Mouse (Mus musculus): ENCODE data around the gene Bri3. TPM values are rescaled to one million over a fixed set of nuclear protein-coding genes. Genes with fewer than 3 reads are reported as not detected.

The Bri3 gene
- total RNA-seq, 2 experiments from 2014 or later, result 17.9 to 29.3 TPM

GRCm38 (mm10) chr5:144383936-144384335 lies 139.7 kb downstream of the Bri3 start:
- no peak for ATAC-seq (replicated peaks; ENCODE audit: low FRiP score, low TSS enrichment, poor library complexity, severe bottlenecking)

DNA sequence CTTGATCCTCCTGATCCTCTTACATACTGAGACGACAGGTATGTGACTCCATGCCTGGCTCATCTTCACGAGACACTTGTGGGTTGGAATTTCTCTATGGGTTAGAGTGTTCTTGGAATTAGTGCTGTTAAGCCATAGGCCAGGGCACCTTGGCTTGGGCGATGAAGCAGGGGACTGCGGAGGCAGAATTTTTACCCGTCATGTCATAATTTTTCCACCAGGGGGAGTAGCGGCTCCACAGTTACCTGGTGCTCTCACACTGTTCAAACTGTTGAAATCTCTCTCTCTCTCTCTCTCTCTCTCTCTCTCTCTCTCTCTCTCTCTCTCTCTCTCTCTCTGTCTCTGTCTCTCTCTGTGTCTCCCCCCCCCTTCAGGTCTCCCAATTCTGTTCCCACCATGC lies 143.6 kb downstream of the Bri3 start:
- 0 out of 2 replicates have a peak, but pooled peaks have one; percentile 63 for ATAC-seq (replicated peaks; ENCODE audit: low FRiP score, low TSS enrichment, poor library complexity, severe bottlenecking)

DNA sequence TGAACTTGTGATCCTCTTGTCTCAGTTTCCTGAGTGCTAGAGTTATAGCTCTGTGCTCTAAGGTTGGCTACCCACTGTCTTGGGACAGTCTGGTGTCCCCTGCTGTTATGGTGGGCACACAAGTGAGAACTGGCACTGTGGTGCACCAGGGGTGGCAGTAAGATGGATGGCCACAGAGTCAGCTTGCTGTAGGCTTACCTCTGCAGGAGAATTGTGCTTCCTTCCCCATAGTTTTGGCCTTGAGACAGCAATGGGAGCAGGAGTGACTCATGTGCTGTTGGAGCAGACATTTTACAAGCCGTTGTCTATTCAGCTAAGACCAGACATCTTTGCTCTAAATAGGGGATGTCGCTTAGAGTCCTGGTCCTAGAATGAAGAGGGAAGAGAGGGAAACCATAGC lies 149.9 kb downstream of the Bri3 start:
- ATAC-seq (replicated peaks; ENCODE audit: low FRiP score, low TSS enrichment, poor library complexity, severe bottlenecking), result no peak

DNA sequence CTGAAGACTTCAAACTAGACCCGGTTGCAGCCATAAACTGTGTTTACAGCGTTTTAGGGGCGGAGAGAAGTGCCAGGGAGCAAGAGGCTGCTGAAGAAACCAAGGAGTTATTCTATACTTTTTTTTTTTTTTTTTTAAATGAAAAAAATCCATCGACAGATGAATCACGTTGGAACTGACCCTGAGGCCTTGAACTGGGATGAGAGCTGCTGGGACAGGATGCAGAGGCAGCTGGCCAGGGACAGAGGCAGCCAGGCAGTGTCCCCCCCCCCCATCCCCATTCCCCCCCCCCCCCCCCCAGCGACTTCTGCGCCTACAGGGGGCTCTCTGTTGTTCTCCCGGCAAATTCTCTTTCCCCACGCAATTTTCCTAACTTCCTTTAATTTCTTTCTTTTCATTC lies 153.3 kb downstream of the Bri3 start:
- ATAC-seq (replicated peaks; ENCODE audit: low FRiP score, low TSS enrichment, poor library complexity, severe bottlenecking), result no peak

DNA sequence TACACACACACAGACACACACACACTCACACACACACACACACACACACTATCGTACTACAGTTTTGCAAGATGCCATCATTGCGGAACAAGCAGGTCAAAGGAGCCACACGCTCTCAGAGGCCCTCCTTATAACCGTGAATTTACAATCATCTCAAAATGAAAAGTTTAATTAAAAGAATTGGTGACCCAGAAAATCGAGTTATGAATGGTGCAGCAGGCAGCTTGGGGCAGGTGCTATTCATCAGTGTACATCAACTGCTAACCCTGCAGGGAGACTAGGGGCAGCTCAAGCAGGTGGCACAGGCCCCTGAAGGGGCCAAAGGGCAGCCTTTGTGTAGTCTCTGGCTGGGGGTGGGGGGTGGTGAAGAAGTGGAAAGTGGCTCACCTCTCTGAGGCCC lies 156.6 kb downstream of the Bri3 start:
- no peak for ATAC-seq (replicated peaks; ENCODE audit: low FRiP score, low TSS enrichment, poor library complexity, severe bottlenecking)

DNA sequence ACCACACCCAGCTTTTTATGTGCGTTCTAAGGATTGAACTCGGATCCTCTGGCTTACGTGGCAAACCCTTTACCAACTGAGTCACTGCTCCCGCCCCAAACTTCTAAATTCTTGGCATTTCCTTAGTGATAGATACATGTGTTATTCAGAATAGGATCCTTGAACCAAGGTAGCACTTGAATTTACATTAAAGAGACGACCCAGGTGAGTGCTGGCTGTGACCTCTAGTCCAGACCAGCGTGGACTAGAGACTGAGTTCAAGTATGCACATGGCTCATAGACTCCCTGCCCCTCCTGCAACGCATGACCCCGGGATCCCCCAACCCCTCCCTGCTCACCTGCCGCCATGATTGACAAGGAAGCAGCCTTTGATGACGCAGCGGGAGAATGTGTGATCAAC lies 162.0 kb downstream of the Bri3 start:
- ATAC-seq (replicated peaks; ENCODE audit: low FRiP score, low TSS enrichment, poor library complexity, severe bottlenecking), result no peak

DNA sequence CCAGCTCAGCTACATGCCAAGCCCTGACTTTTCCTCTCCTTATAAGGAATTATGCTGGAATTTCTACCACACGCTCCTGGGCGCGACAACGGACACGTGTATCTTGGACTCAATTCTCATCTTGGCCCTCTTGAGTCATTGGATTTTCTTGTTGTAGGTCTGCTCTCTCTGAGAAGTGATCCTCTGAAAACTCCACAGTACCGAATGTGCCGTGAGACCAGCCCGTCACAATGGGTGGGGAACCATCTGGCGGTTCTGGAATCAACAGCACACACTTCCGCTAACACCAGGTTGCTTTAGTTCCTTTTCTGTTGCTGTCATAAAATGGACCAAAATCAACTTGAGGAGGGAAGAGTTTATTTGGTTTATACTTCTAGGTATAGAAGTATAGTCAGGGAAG lies 166.4 kb downstream of the Bri3 start:
- no peak for ATAC-seq (replicated peaks; ENCODE audit: low FRiP score, low TSS enrichment, poor library complexity, severe bottlenecking)

DNA sequence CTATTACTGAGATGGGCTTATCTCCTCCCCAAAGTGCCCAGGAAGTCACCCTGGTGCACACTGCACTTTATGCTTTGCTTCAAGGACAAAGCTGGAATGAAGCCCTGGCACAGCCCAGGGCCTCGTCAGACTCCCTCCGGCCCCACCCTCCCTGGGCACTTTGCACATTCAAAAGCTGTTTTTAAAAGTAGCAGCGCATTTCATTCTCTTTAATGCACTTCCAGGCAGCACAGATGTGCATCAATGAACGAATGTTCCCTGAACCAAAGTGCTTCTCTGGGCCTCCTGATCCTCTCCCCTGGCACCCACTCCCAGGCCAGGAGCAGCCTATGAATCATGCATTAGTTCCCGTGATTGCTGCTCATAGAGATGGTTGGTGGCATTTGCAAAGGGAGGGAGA lies 167.5 kb downstream of the Bri3 start:
- no peak for ATAC-seq (replicated peaks; ENCODE audit: low FRiP score, low TSS enrichment, poor library complexity, severe bottlenecking)

DNA sequence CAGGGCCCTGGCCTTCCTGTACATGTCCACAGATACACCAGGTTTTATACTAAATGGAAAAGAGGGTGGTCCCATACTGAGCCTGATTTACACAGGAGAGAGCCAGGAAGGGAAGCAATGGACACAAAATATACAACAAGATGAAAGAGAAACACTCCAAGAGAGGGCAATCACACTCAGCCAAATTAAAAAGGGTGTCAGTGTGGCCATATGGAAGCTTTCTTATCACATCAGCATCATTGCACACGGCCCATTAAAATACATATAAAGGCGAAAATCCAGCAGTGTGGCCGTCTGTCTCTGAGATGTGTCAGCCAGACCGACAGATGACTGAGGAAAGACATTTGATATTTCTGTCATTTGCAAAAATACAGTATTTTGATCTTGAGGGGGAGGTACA lies 168.5 kb downstream of the Bri3 start:
- ATAC-seq (replicated peaks; ENCODE audit: low FRiP score, low TSS enrichment, poor library complexity, severe bottlenecking), result no peak

DNA sequence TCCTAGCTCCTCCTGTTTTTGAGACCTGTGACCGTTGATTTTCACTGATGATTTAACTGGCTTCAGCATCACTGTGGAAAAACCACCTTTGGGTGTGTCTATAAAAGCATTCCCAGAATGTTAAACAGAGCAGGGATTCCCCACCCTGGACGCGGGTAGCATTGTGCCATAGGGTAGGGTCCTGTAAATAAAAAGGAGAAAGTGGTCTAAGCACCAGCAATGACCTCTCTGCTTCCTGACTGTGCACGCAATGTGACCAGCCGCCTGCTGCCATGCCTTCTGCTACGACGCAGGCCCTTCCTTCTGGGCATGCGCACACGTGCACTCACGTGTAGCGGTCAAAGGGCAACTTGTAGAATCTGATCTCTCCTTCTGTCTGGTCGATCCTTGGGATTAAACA lies 174.2 kb downstream of the Bri3 start:
- ATAC-seq (replicated peaks; ENCODE audit: low FRiP score, low TSS enrichment, poor library complexity, severe bottlenecking), result no peak

DNA sequence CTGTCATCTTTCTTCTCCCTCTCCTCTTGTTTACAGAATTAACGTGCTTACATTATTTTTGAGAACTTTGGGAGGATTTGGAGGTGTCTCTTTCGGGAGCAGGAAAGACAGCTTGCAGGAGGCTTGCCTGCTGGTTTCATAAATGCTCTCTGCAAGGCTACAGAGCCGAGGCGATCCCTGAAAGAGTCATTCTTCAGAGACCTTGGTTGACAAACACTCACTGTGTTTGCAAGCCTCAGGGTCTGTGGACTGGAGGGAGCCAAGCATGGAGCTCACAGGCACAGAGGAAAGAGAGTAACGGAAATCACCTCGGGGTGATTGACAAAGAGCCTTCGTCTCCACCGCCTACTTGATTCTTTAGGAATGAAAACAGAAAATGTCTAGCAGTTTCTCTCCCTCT lies 175.8 kb downstream of the Bri3 start:
- ATAC-seq (replicated peaks; ENCODE audit: low FRiP score, low TSS enrichment, poor library complexity, severe bottlenecking), result no peak

DNA sequence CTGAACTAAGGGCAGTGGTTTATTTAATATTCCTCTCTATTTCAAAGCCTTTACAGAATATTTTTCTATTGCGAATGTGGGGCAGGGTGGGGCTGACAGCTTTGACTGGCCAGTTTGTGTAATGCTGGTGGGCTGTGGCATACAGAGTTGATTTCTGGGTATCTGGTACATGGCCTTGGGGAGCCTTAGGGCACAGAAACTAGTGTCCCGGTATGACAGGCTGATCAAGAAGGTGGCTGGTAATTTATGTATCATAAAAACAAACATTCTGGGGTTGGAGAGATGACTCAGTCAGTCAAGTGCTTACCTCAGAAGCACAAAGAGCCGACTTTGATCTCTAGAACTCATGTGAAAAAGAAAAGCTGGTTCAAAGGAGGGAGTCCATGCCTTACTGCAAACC lies 182.5 kb downstream of the Bri3 start:
- ATAC-seq (replicated peaks; ENCODE audit: low FRiP score, low TSS enrichment, poor library complexity, severe bottlenecking), result no peak

- no peak for ATAC-seq (replicated peaks; ENCODE audit: low FRiP score, low TSS enrichment, poor library complexity, severe bottlenecking)
These were observed 183.6 kb downstream of the Bri3 start for GRCm38 (mm10) chr5:144427861-144428260.

DNA sequence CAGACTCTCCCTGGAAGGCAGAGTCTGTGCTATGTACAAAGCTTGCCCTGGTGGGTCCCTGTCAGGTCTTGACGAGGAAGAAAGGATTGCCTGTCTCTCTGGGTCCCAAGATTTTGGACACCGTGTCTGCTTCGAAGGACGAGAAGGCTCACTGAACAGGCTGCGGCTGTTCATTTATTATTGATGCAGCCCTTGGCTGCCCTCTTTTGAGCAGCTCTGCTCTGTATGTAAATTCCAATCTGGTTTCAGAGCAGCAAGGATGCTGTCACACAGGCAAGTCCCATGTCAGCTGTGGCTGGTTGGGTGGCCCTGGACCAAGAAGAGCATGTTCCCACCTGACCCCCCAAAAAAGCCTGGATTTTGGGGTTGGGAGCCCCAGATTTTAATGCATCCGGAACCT lies 187.2 kb downstream of the Bri3 start:
- ATAC-seq (replicated peaks; ENCODE audit: low FRiP score, low TSS enrichment, poor library complexity, severe bottlenecking), result no peak

DNA sequence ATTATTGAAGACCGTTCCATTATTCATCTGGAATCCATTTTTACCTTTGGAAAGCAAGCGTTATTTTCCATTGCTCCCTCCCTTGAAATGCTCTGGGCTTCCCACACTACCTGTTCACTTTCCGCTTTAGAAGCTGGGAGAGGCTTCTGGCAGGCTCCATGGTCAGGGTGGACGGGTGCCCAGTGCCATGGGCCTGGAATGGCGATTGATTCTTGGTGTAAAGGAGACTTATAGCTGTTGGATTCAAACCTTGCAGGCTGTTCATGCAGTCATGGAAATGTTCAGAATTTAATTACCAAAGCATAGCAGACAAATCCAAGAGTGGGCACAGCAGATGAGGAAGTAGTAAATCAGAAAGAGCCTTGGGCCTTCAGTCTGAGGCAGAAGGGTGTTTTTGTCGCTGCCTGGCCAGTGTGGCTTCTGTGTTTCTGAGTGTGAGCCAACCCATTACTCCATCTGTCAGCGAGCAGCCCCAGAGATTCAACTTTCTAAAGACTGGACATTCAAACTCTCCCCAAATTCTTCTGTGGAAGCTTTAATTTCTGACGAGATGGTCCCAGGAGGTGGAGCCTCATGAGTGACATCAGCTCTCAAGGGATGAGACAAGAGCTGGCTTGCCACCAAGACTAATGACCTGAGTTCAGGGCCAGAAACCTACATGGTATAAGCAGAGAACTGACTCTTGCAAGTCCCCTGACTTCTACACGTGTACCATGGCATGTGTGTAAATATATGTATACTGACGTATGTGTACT lies 195.2 kb downstream of the Bri3 start:
- ATAC-seq (replicated peaks; ENCODE audit: low FRiP score, low TSS enrichment, poor library complexity, severe bottlenecking), result no peak

- ATAC-seq (replicated peaks; ENCODE audit: low FRiP score, low TSS enrichment, poor library complexity, severe bottlenecking), result no peak
These were observed 197.6 kb downstream of the Bri3 start for GRCm38 (mm10) chr5:144441831-144442271.

DNA sequence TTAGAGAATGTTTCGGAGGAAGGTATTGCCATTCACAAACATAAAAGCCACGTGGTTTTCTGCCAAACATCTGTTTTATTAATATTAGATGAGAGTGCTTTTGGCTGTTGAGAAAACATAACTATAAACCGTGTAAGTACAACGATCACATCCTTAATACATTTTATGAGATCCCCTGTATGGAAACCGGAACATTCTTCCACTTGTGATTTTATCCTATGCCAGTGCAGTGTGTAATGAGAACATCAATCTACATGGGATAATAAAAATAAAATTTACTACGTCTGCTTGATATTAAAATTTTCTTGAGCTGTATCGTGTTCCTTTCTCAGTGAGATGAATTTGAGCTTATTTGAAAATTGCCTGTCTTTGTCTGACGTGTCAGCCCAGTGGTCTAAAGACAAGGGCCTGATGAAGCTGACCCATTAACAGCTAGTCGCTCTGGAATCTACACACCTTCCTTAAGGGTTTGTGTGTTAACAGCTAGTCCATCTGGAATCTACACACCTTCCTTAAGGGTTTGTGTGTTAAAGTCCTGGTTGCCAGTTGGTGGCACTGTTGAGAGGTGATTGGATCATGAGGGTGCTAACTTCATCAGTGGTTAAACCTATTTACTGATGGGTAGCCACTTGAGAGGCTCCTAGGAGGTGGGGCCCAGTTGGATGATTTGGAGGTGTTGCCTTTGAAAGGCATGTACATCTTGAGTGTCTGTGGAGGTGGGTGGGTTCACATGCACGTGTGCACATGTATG lies 202.4 kb downstream of the Bri3 start:
- ATAC-seq (replicated peaks; ENCODE audit: low FRiP score, low TSS enrichment, poor library complexity, severe bottlenecking), result no peak

- no peak for ATAC-seq (replicated peaks; ENCODE audit: low FRiP score, low TSS enrichment, poor library complexity, severe bottlenecking)
These were observed 203.0 kb downstream of the Bri3 start for GRCm38 (mm10) chr5:144447226-144447616.

- ATAC-seq (replicated peaks; ENCODE audit: low FRiP score, low TSS enrichment, poor library complexity, severe bottlenecking), result no peak
These were observed 203.7 kb downstream of the Bri3 start for GRCm38 (mm10) chr5:144447975-144448374.

- no peak for ATAC-seq (replicated peaks; ENCODE audit: low FRiP score, low TSS enrichment, poor library complexity, severe bottlenecking)
These were observed 208.7 kb downstream of the Bri3 start for GRCm38 (mm10) chr5:144452776-144453455.
